8 mouse cellular contexts compared by ENCODE assay signal in the genomic region with DNA sequence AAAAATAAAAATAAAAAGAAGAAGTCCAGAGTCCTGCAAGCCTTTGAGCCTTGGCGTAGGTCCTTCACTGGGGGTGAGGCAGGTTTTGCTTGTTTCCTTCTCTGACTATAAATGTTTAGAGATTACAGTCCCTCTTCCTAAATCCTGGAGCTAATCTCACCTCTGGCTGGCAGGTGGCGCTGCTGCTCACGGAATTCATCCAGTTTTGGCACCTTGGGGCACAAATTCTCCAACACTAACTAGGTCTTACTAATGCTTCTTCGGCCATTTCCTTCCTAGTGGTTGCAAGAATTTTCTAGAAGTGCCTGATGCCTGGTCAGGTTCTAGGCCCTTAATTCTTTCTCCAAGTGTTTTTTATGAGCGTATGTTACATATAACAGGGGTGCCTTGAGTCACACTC. TPM values are rescaled to one million over a fixed set of nuclear protein-coding genes. Genes with fewer than 3 reads are reported as not detected.
DNase-seq lines count a peak whose midpoint lies in the region; ATAC-seq and TF ChIP-seq lines count a peak whose summit lies in the region.

No protein-coding gene starts in this region.

- H3K4me2 ChIP-seq in hindbrain, embryonic 14.5 days (replicated peaks): no peak overlapping the region
- no peak overlapping the region for H3K4me2 ChIP-seq in hindbrain, embryonic 13.5 days

- intact Hi-C loops in heart, adult 2 months (cut with DNase I): loop anchor here (1.0 kb wide), 2 partner anchors 116 to 139 kb away; no protein-coding TSS in a partner anchor
- intact Hi-C loops in left cerebral cortex, adult 2 months (cut with DNase I): loop anchor here (2.0 to 5.0 kb wide), 2 partner anchors 116 to 139 kb away; no protein-coding TSS in a partner anchor

- peaks cover 3% of the 10 kb centered on the region for H3K79me2 ChIP-seq in heart, adult 2 months (replicated peaks; ENCODE audit: control insufficient read depth, insufficient read depth, low read length)

- no peak overlapping the region for H3K9ac ChIP-seq in hindbrain, embryonic 14.5 days
- H3K9ac ChIP-seq in hindbrain, embryonic 13.5 days: no peak overlapping the region
- 0 out of 2 replicates have a peak overlapping the region, but pooled peaks have one; percentile 28 for H3K9ac ChIP-seq in heart, adult 2 months (ENCODE audit: low read depth, low read length)

- no peak overlapping the region for H3K27ac ChIP-seq in hindbrain, embryonic 14.5 days
- no peak overlapping the region for H3K27ac ChIP-seq in hindbrain, embryonic 13.5 days
- H3K27ac ChIP-seq in heart, adult 2 months: peak overlapping the region; percentile 95
- no peak overlapping the region for H3K27ac ChIP-seq in left cerebral cortex, adult 2 months
- no peak overlapping the region for H3K27ac ChIP-seq in olfactory bulb, adult 2 months (ENCODE audit: insufficient read depth, low read depth, low read length)

- peak; percentile 81 for DNase-seq in hindbrain, embryonic 14.5 days (ENCODE audit: low spot score)
- DNase-seq in c-Kit-negative CD71-positive TER-119-positive erythroid progenitor cells, embryonic 14.5 days (ENCODE audit: low read depth, low spot score): peak; percentile 30
- peak; percentile 67 to 78 for DNase-seq in heart, adult 2 months
- DNase-seq in left cerebral cortex, adult 2 months (ENCODE audit: extremely low spot score in 1 of 2, low spot score in 2 of 2): peak; percentile 48 to 61
- peak; percentile 65 to 68 for DNase-seq in thymus, postnatal 36 days

- TF ChIP-seq CTCF in E14TG2a.4 (conservative IDR thresholded peaks at IDR 0.05; ENCODE audit: low read length): peak; percentile 48
- peak; percentile 87 for TF ChIP-seq CTCF in heart, adult 2 months (IDR thresholded peaks at IDR 0.05)
- TF ChIP-seq CTCF in left cerebral cortex, adult 2 months (IDR thresholded peaks at IDR 0.05): peak; percentile 79
- TF ChIP-seq CTCF in olfactory bulb, adult 2 months (IDR thresholded peaks at IDR 0.05; ENCODE audit: insufficient read depth, low read depth, low read length): peak; percentile 43; the same call in 1 of the 2 replicates

- TF ChIP-seq EP300 in heart, adult 2 months (IDR thresholded peaks at IDR 0.05; ENCODE audit: insufficient read depth, low read depth, low read length): peak; percentile 91

- no peaks in the 10 kb centered on the region for H3K27me3 ChIP-seq in hindbrain, embryonic 14.5 days (ENCODE audit: control insufficient read depth, insufficient read depth, low read length)
- H3K27me3 ChIP-seq in hindbrain, embryonic 13.5 days: 0 out of 2 replicates have a peak, but pooled peaks cover 3% of the 10 kb centered on the region
- peaks cover 9% of the 10 kb centered on the region; the same call in 1 of the 2 replicates for H3K27me3 ChIP-seq in E14TG2a.4 (ENCODE audit: insufficient read depth, low read length)
- no peaks in the 10 kb centered on the region for H3K27me3 ChIP-seq in heart, adult 2 months (ENCODE audit: control insufficient read depth, insufficient read depth, low read length)

- TF ChIP-seq POLR2A in heart, adult 2 months (IDR thresholded peaks at IDR 0.05; ENCODE audit: insufficient read depth, low read depth, low read length): 0 out of 2 replicates have a peak, but pooled peaks have one; percentile 26
- no peak for TF ChIP-seq POLR2A in olfactory bulb, adult 2 months (IDR thresholded peaks at IDR 0.05; ENCODE audit: insufficient read depth, low read depth, low read length)

- no peak overlapping the region for H3K4me3 ChIP-seq in hindbrain, embryonic 14.5 days (replicated peaks; ENCODE audit: low read length)
- no peak overlapping the region for H3K4me3 ChIP-seq in hindbrain, embryonic 13.5 days
- no peak overlapping the region for H3K4me3 ChIP-seq in E14TG2a.4 (replicated peaks; ENCODE audit: low read length)
- H3K4me3 ChIP-seq in heart, adult 2 months: no peak overlapping the region
- no peak overlapping the region for H3K4me3 ChIP-seq in left cerebral cortex, adult 2 months
- no peak overlapping the region for H3K4me3 ChIP-seq in olfactory bulb, adult 2 months (ENCODE audit: insufficient read depth, low read depth, low read length)

- 52% methylated on average over 5 of the region's 5 CpGs for WGBS in hindbrain, embryonic 14.5 days
- 51% methylated on average over 5 of the region's 5 CpGs for WGBS in hindbrain, embryonic 13.5 days
- 29% methylated on average over 5 of the region's 5 CpGs for WGBS in heart, adult 2 months
- WGBS in olfactory bulb, adult 2 months: 40% methylated on average over 5 of the region's 5 CpGs

- H3K9me3 ChIP-seq in hindbrain, embryonic 14.5 days (ENCODE audit: control insufficient read depth, low read length): no peaks in the 10 kb centered on the region
- no peaks in the 10 kb centered on the region for H3K9me3 ChIP-seq in hindbrain, embryonic 13.5 days
- no peaks in the 10 kb centered on the region for H3K9me3 ChIP-seq in E14TG2a.4 (ENCODE audit: low read length)

- H3K4me1 ChIP-seq in hindbrain, embryonic 14.5 days (replicated peaks; ENCODE audit: control insufficient read depth, insufficient read depth, low read length): no peaks in the 10 kb centered on the region
- H3K4me1 ChIP-seq in hindbrain, embryonic 13.5 days (replicated peaks): peaks cover 25% of the 10 kb centered on the region
- H3K4me1 ChIP-seq in E14TG2a.4 (replicated peaks; ENCODE audit: low read depth, low read length): peaks cover 54% of the 10 kb centered on the region
- peaks cover 17% of the 10 kb centered on the region for H3K4me1 ChIP-seq in heart, adult 2 months (ENCODE audit: control insufficient read depth, insufficient read depth, low read length)
- peaks cover 22% of the 10 kb centered on the region for H3K4me1 ChIP-seq in olfactory bulb, adult 2 months (ENCODE audit: control insufficient read depth, insufficient read depth, low read length)

- ATAC-seq in hindbrain, embryonic 14.5 days (ENCODE audit: low FRiP score): no peak
- ATAC-seq in hindbrain, embryonic 13.5 days (ENCODE audit: low FRiP score): no peak

- H3K36me3 ChIP-seq in hindbrain, embryonic 14.5 days (replicated peaks; ENCODE audit: control insufficient read depth, insufficient read depth): peaks cover 60% of the 10 kb centered on the region
- H3K36me3 ChIP-seq in hindbrain, embryonic 13.5 days: peaks cover 70% of the 10 kb centered on the region
- peaks cover 57% of the 10 kb centered on the region for H3K36me3 ChIP-seq in E14TG2a.4 (ENCODE audit: insufficient read depth, low read length)
- peaks cover 4% of the 10 kb centered on the region for H3K36me3 ChIP-seq in heart, adult 2 months (ENCODE audit: control insufficient read depth, insufficient read depth, low read length)

RNA-seq across cellular contexts. Expression of gene Vps18, which starts 9.8 kb away (rescaled TPM):
- 19.3 and 19.7 TPM in 2 replicates for polyA plus RNA-seq in hindbrain, embryonic 14.5 days (2014; fragmentation: Nextera tagmentation; extraction: Ambion mirVana)
- 26.0 and 26.1 TPM in 2 replicates for polyA plus RNA-seq in hindbrain, embryonic 13.5 days (2015; fragmentation: Nextera tagmentation; extraction: Ambion mirVana)
- 10 to 100 TPM; 12.2 TPM for total RNA-seq in heart, adult 2 months (2021)
- 10.2 and 12.6 TPM in 2 replicates for polyA plus RNA-seq in heart, adult 2 months (2012; rRNA removed)
- total RNA-seq in left cerebral cortex, adult 2 months (2021): 10 to 100 TPM; 47.2 to 50.8 TPM
- polyA plus RNA-seq in olfactory bulb, adult 2 months (2012; ENCODE audit: insufficient read depth, insufficient read length, low replicate concordance, missing spikeins): not detected in 2 replicates

RNA-seq across cellular contexts. Expression of gene Dll4, which starts 27.3 kb away (rescaled TPM):
- 3.9 and 4.8 TPM in 2 replicates for polyA plus RNA-seq in hindbrain, embryonic 14.5 days (2014; fragmentation: Nextera tagmentation; extraction: Ambion mirVana)
- polyA plus RNA-seq in hindbrain, embryonic 13.5 days (2015; fragmentation: Nextera tagmentation; extraction: Ambion mirVana): 5.4 and 5.9 TPM in 2 replicates
- 10 to 100 TPM; 13.7 to 15.8 TPM for total RNA-seq in heart, adult 2 months (2021)
- 22.0 and 35.8 TPM in 2 replicates for polyA plus RNA-seq in heart, adult 2 months (2012; rRNA removed)
- total RNA-seq in left cerebral cortex, adult 2 months (2021): 1 to 10 TPM; 2.3 to 2.4 TPM
- not detected in 2 replicates for polyA plus RNA-seq in olfactory bulb, adult 2 months (2012; ENCODE audit: insufficient read depth, insufficient read length, low replicate concordance, missing spikeins)

RNA-seq across cellular contexts. Expression of gene Rhov, which starts 27.3 kb away (rescaled TPM):
- polyA plus RNA-seq in hindbrain, embryonic 14.5 days (2014; fragmentation: Nextera tagmentation; extraction: Ambion mirVana): 20.9 and 26.9 TPM in 2 replicates
- 21.2 and 23.4 TPM in 2 replicates for polyA plus RNA-seq in hindbrain, embryonic 13.5 days (2015; fragmentation: Nextera tagmentation; extraction: Ambion mirVana)
- not detected for total RNA-seq in heart, adult 2 months (2021)
- polyA plus RNA-seq in heart, adult 2 months (2012; rRNA removed): 0.12 TPM in 1 of 2 replicates, not detected in the other
- 10 to 100 TPM in 1 of 2 experiments, 1 to 10 TPM in 1; 9.8 to 11.1 TPM for total RNA-seq in left cerebral cortex, adult 2 months (2021)
- not detected in 2 replicates for polyA plus RNA-seq in olfactory bulb, adult 2 months (2012; ENCODE audit: insufficient read depth, insufficient read length, low replicate concordance, missing spikeins)

RNA-seq across cellular contexts. Expression of gene Chac1, which starts 52.7 kb away (rescaled TPM):
- 8.8 and 10.3 TPM in 2 replicates for polyA plus RNA-seq in hindbrain, embryonic 14.5 days (2014; fragmentation: Nextera tagmentation; extraction: Ambion mirVana)
- 6.1 and 6.7 TPM in 2 replicates for polyA plus RNA-seq in hindbrain, embryonic 13.5 days (2015; fragmentation: Nextera tagmentation; extraction: Ambion mirVana)
- total RNA-seq in heart, adult 2 months (2021): 10 to 100 TPM in 1 of 2 experiments, 1 to 10 TPM in 1; 5.6 to 13.7 TPM
- polyA plus RNA-seq in heart, adult 2 months (2012; rRNA removed): 6.2 and 8.1 TPM in 2 replicates
- 1 to 10 TPM; 7.5 to 8.7 TPM for total RNA-seq in left cerebral cortex, adult 2 months (2021)
- not detected in 2 replicates for polyA plus RNA-seq in olfactory bulb, adult 2 months (2012; ENCODE audit: insufficient read depth, insufficient read length, low replicate concordance, missing spikeins)

Comparison
In these comparisons a context has a peak if more than half of its experiments do, and no peak if none do; other contexts are left out.
1. DNase-seq: peak in every context shown above with its lines; median percentile 81 in hindbrain, embryonic 14.5 days; 72 in heart, adult 2 months; 66 in thymus, postnatal 36 days; 54 in left cerebral cortex, adult 2 months; 30 in c-Kit-negative CD71-positive TER-119-positive erythroid progenitor cells, embryonic 14.5 days.
2. RNA of gene Vps18, which starts 9.8 kb away (polyA plus RNA-seq): 26.0 to 26.1 TPM in hindbrain, embryonic 13.5 days, 19.3 to 19.7 TPM in hindbrain, embryonic 14.5 days and 10.2 to 12.6 TPM in heart, adult 2 months; not detected in olfactory bulb, adult 2 months; every median in the first group is over 10 times any median in the second.
3. RNA of gene Rhov, which starts 27.3 kb away (polyA plus RNA-seq): 21.2 to 23.4 TPM in hindbrain, embryonic 13.5 days and 20.9 to 26.9 TPM in hindbrain, embryonic 14.5 days; 0.12 TPM in heart, adult 2 months and not detected in olfactory bulb, adult 2 months; every median in the first group is over 10 times any median in the second.
4. Peak in every context shown above with its lines, with median percentiles within 50 percentile points of each other: CTCF ChIP-seq.